Mouse (Mus musculus) cortical plate, adult 2 months (tissue): ENCODE data around the gene RPS10-NUDT3.

Experiments
- CTCF ChIP-seq: fragments of 200-500 bp; IDR thresholded peaks from 2 replicates; pipeline ENCODE4 v1.5.1; 2011; ENCODE audit warnings: mild to moderate bottlenecking, control low read depth, low read length; ENCODE audit not compliant: insufficient read depth; ENCODE audit errors: extremely low read depth
- POLR2A ChIP-seq: fragments of 200-500 bp; IDR thresholded peaks from 2 replicates; pipeline ENCODE4 v1.6.1; 2011; ENCODE audit warnings: mild to moderate bottlenecking, low read length, control low read depth; ENCODE audit not compliant: insufficient read depth; ENCODE audit errors: extremely low read depth

DNA sequence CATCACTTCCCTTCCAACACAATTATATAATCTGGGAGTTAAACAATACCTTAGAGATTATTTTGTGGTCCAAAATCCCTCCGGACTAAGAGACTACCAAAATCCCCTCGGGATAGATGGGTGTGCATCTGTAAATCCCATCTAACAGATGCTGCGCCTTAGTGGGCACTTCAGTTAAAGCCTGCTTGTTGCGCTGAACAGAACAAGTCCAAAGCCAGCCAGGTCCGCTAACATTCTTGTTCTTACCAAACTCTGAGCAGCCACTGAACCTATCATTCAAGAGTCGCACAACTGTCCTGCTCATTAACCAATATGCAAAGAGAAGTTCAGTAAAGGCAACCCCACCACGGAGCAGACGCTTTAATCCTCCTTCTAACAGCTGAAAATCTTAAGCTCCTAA is 13.9 kb downstream of the RPS10-NUDT3 start:
- TF ChIP-seq CTCF (no peak), POLR2A (no peak)
